8 mouse cellular contexts compared by ENCODE assay signal in the genomic region with DNA sequence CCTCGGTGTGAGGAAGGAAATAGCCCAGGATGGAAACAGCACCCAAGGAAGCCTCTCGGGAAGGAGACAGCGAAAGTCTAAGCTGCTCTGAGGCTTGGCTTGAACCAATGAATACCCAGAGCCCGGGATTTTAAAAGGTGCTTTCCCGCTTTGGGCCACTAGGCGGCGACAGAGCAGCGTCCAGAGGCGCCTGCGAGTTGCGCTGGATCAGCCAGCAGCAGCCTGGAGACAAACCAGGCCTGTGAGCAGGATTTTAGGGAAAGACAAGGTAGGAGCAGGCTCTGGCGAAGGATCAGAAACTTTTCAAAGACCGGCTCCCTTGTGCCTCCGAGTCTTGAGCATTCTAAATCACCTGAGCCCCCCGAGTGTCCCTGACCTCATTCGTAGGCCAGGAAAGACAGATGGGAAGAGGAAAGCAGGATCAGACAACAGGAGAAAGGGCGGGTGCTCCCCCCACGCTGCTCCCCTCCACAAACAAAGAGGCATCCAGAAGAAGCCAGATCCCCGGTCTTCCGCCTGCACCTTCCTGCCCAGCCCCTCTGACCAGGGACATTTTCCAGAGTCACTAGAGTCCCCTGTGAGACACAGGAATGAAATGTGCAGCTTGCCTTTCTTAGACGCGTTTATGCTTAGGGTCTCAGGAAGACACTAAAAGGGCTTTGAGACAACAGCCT. TPM values are rescaled to one million over a fixed set of nuclear protein-coding genes. Genes with fewer than 3 reads are reported as not detected.
DNase-seq lines count a peak whose midpoint lies in the region; ATAC-seq lines count a peak whose summit lies in the region.

No protein-coding gene starts in this region.

- whole genome bisulfite sequencing in hindbrain, embryonic 14.5 days = 11% methylated on average over 22 of the region's 22 CpGs

- no peaks in the 10 kb centered on the region for H3K36me3 ChIP-seq in hindbrain, embryonic 14.5 days (replicated peaks; ENCODE audit: control insufficient read depth, insufficient read depth)

- peak; percentile 69; the same call in 1 of the 2 replicates for ATAC-seq in hindbrain, embryonic 14.5 days (ENCODE audit: low FRiP score)

- peak; percentile 81 for DNase-seq in adipocyte (ENCODE audit: low spot score)
- DNase-seq in cerebellum, postnatal 25 days = peak; percentile 89 to 92
- peak; percentile 91 to 94 for DNase-seq in frontal cortex, postnatal 36 days (ENCODE audit: low spot score in 2 of 2)
- peak; percentile 96 for DNase-seq in hindbrain, embryonic 14.5 days (ENCODE audit: low spot score)
- DNase-seq in layer of hippocampus, postnatal 14 days (ENCODE audit: low spot score in 2 of 2) = peak; percentile 92 to 93
- peak; percentile 77 to 86 for DNase-seq in lung, postnatal 4 days
- peak; percentile 84 for DNase-seq in right cerebral cortex, postnatal 25 days
- DNase-seq in yolk sac, embryonic 10.5 days (ENCODE audit: low spot score) = peak; percentile 71

- H3K27me3 ChIP-seq in hindbrain, embryonic 14.5 days (ENCODE audit: control insufficient read depth, insufficient read depth, low read length) = no peaks in the 10 kb centered on the region

- H3K4me2 ChIP-seq in hindbrain, embryonic 14.5 days (replicated peaks) = no peak overlapping the region

- no peak overlapping the region for H3K4me3 ChIP-seq in hindbrain, embryonic 14.5 days (replicated peaks; ENCODE audit: low read length)

- no peak overlapping the region for H3K27ac ChIP-seq in hindbrain, embryonic 14.5 days

- H3K4me1 ChIP-seq in hindbrain, embryonic 14.5 days (replicated peaks; ENCODE audit: control insufficient read depth, insufficient read depth, low read length) = no peaks in the 10 kb centered on the region

- H3K9me3 ChIP-seq in hindbrain, embryonic 14.5 days (ENCODE audit: control insufficient read depth, low read length) = no peaks in the 10 kb centered on the region

- H3K9ac ChIP-seq in hindbrain, embryonic 14.5 days = 0 out of 2 replicates have a peak overlapping the region, but pooled peaks have one; percentile 1

RNA-seq across cellular contexts. Expression of a gene that starts 32.9 kb away (rescaled TPM):
- polyA plus RNA-seq in hindbrain, embryonic 14.5 days (2014; fragmentation: Nextera tagmentation; extraction: Ambion mirVana) = not detected in 2 replicates
- not detected for total RNA-seq in layer of hippocampus, postnatal 14 days (2021)

RNA-seq across cellular contexts. Expression of a gene that starts 33.7 kb away (rescaled TPM):
- 1.5 and 1.6 TPM in 2 replicates for polyA plus RNA-seq in hindbrain, embryonic 14.5 days (2014; fragmentation: Nextera tagmentation; extraction: Ambion mirVana)
- total RNA-seq in layer of hippocampus, postnatal 14 days (2021) = 10 to 100 TPM; 51.3 to 54.4 TPM
